Mouse (Mus musculus): ENCODE data around the gene Negr1. TPM values are rescaled to one million over a fixed set of nuclear protein-coding genes. Genes with fewer than 3 reads are reported as not detected.

The Negr1 gene
- polyA plus RNA-seq, 1 experiment from 2014 or later: 2.9 TPM

- no peaks in the 10 kb centered on the region for H3K36me3 ChIP-seq
- no peaks in the 10 kb centered on the region for H3K4me1 ChIP-seq (replicated peaks)
- ATAC-seq (ENCODE audit: insufficient number of reproducible peaks, insufficient read depth, low FRiP score, low TSS enrichment, low read depth): no peak
- no peak overlapping the region for H3K27ac ChIP-seq
- no peak overlapping the region for H3K9ac ChIP-seq (replicated peaks)
- H3K4me3 ChIP-seq (replicated peaks): no peak overlapping the region
- 86% methylated on average over 1 of the region's 1 CpGs for WGBS
- H3K4me2 ChIP-seq: no peak overlapping the region
- H3K9me3 ChIP-seq: no peaks in the 10 kb centered on the region
- no peaks in the 10 kb centered on the region for H3K27me3 ChIP-seq
Measured at GRCm38 (mm10) chr3:156576292-156576691, 14.7 kb downstream of the Negr1 start.

GRCm38 (mm10) chr3:156590612-156591011 lies 29.0 kb downstream of the Negr1 start:
- H3K4me3 ChIP-seq (replicated peaks): no peak overlapping the region
- no peaks in the 10 kb centered on the region for H3K27me3 ChIP-seq
- 88% methylated on average over 4 of the region's 4 CpGs for WGBS
- no peaks in the 10 kb centered on the region for H3K4me1 ChIP-seq (replicated peaks)
- no peaks in the 10 kb centered on the region for H3K36me3 ChIP-seq
- H3K27ac ChIP-seq: no peak overlapping the region
- H3K9me3 ChIP-seq: no peaks in the 10 kb centered on the region
- no peak overlapping the region for H3K9ac ChIP-seq (replicated peaks)
- H3K4me2 ChIP-seq: no peak overlapping the region
- no peak for ATAC-seq (ENCODE audit: insufficient number of reproducible peaks, insufficient read depth, low FRiP score, low TSS enrichment, low read depth)

- Histone ChIP-seq H3K27ac (no peak overlapping the region), H3K9ac (replicated peaks) (no peak overlapping the region), H3K4me1 (replicated peaks) (no peaks in the 10 kb centered on the region), H3K9me3 (no peaks in the 10 kb centered on the region), H3K4me3 (replicated peaks) (no peak overlapping the region), H3K36me3 (no peaks in the 10 kb centered on the region), H3K4me2 (no peak overlapping the region), H3K27me3 (no peaks in the 10 kb centered on the region)
- 90% methylated on average over 2 of the region's 2 CpGs for WGBS
- no peak for ATAC-seq (ENCODE audit: insufficient number of reproducible peaks, insufficient read depth, low FRiP score, low TSS enrichment, low read depth)
Measured at GRCm38 (mm10) chr3:156591125-156591524, 29.5 kb downstream of the Negr1 start.

GRCm38 (mm10) chr3:156606846-156607245 lies 45.3 kb downstream of the Negr1 start:
- Histone ChIP-seq H3K36me3 (no peaks in the 10 kb centered on the region), H3K4me1 (replicated peaks) (no peaks in the 10 kb centered on the region), H3K4me2 (no peak overlapping the region), H3K9me3 (no peaks in the 10 kb centered on the region), H3K27me3 (no peaks in the 10 kb centered on the region), H3K27ac (no peak overlapping the region), H3K9ac (replicated peaks) (no peak overlapping the region), H3K4me3 (replicated peaks) (no peak overlapping the region)
- 59% methylated on average over 3 of the region's 3 CpGs for WGBS
- ATAC-seq (ENCODE audit: insufficient number of reproducible peaks, insufficient read depth, low FRiP score, low TSS enrichment, low read depth): no peak

GRCm38 (mm10) chr3:156619921-156620320 lies 58.3 kb downstream of the Negr1 start:
- WGBS: 93% methylated on average over 2 of the region's 2 CpGs
- Histone ChIP-seq H3K27me3 (no peaks in the 10 kb centered on the region), H3K4me3 (replicated peaks) (no peak overlapping the region), H3K4me2 (no peak overlapping the region), H3K4me1 (replicated peaks) (no peaks in the 10 kb centered on the region), H3K9ac (replicated peaks) (no peak overlapping the region), H3K36me3 (no peaks in the 10 kb centered on the region), H3K9me3 (no peaks in the 10 kb centered on the region), H3K27ac (no peak overlapping the region)
- ATAC-seq (ENCODE audit: insufficient number of reproducible peaks, insufficient read depth, low FRiP score, low TSS enrichment, low read depth): no peak

- Histone ChIP-seq H3K27me3 (no peaks in the 10 kb centered on the region), H3K4me1 (replicated peaks) (peaks cover 8% of the 10 kb centered on the region; the same call in 1 of the 2 replicates), H3K27ac (no peak overlapping the region), H3K9me3 (no peaks in the 10 kb centered on the region), H3K4me2 (no peak overlapping the region), H3K9ac (replicated peaks) (no peak overlapping the region), H3K4me3 (replicated peaks) (no peak overlapping the region), H3K36me3 (no peaks in the 10 kb centered on the region)
- 73% methylated on average over 2 of the region's 2 CpGs for WGBS
- no peak for ATAC-seq (ENCODE audit: insufficient number of reproducible peaks, insufficient read depth, low FRiP score, low TSS enrichment, low read depth)
Measured at GRCm38 (mm10) chr3:156628594-156628993, 67.0 kb downstream of the Negr1 start.

- Histone ChIP-seq H3K9ac (replicated peaks) (no peak overlapping the region), H3K4me3 (replicated peaks) (no peak overlapping the region), H3K9me3 (no peaks in the 10 kb centered on the region), H3K27ac (no peak overlapping the region), H3K36me3 (no peaks in the 10 kb centered on the region), H3K4me1 (replicated peaks) (peaks cover 7% of the 10 kb centered on the region; the same call in 1 of the 2 replicates), H3K27me3 (no peaks in the 10 kb centered on the region), H3K4me2 (no peak overlapping the region)
- 54% methylated on average over 3 of the region's 3 CpGs for WGBS
- no peak for ATAC-seq (ENCODE audit: insufficient number of reproducible peaks, insufficient read depth, low FRiP score, low TSS enrichment, low read depth)
Measured at GRCm38 (mm10) chr3:156632942-156633341, 71.3 kb downstream of the Negr1 start.

GRCm38 (mm10) chr3:156639382-156639781 lies 77.8 kb downstream of the Negr1 start:
- H3K9me3 ChIP-seq: 0 out of 2 replicates have a peak, but pooled peaks cover 4% of the 10 kb centered on the region
- H3K9ac ChIP-seq (replicated peaks): no peak overlapping the region
- ATAC-seq (ENCODE audit: insufficient number of reproducible peaks, insufficient read depth, low FRiP score, low TSS enrichment, low read depth): no peak
- no peaks in the 10 kb centered on the region for H3K36me3 ChIP-seq
- 80% methylated on average over 3 of the region's 3 CpGs for WGBS
- H3K4me2 ChIP-seq: no peak overlapping the region
- H3K4me1 ChIP-seq (replicated peaks): peaks cover 5% of the 10 kb centered on the region
- H3K27ac ChIP-seq: no peak overlapping the region
- no peak overlapping the region for H3K4me3 ChIP-seq (replicated peaks)
- H3K27me3 ChIP-seq: no peaks in the 10 kb centered on the region

GRCm38 (mm10) chr3:156643710-156644363 lies 82.2 kb downstream of the Negr1 start:
- Histone ChIP-seq H3K9ac (replicated peaks) (no peak overlapping the region), H3K9me3 (0 out of 2 replicates have a peak, but pooled peaks cover 4% of the 10 kb centered on the region), H3K4me1 (replicated peaks) (peaks cover 5% of the 10 kb centered on the region), H3K36me3 (no peaks in the 10 kb centered on the region), H3K4me3 (replicated peaks) (no peak overlapping the region), H3K27me3 (no peaks in the 10 kb centered on the region), H3K4me2 (no peak overlapping the region), H3K27ac (no peak overlapping the region)
- ATAC-seq (ENCODE audit: insufficient number of reproducible peaks, insufficient read depth, low FRiP score, low TSS enrichment, low read depth): no peak
- 78% methylated on average over 3 of the region's 3 CpGs for WGBS

- no peaks in the 10 kb centered on the region for H3K9me3 ChIP-seq
- no peaks in the 10 kb centered on the region for H3K36me3 ChIP-seq
- no peak overlapping the region for H3K4me3 ChIP-seq (replicated peaks)
- no peak for ATAC-seq (ENCODE audit: insufficient number of reproducible peaks, insufficient read depth, low FRiP score, low TSS enrichment, low read depth)
- H3K27ac ChIP-seq: no peak overlapping the region
- H3K27me3 ChIP-seq: no peaks in the 10 kb centered on the region
- H3K4me2 ChIP-seq: no peak overlapping the region
- H3K9ac ChIP-seq (replicated peaks): no peak overlapping the region
- H3K4me1 ChIP-seq (replicated peaks): no peaks in the 10 kb centered on the region
- 86% methylated on average over 3 of the region's 3 CpGs for WGBS
Measured at GRCm38 (mm10) chr3:156648378-156648777, 86.8 kb downstream of the Negr1 start.

GRCm38 (mm10) chr3:156662553-156662952 lies 101.0 kb downstream of the Negr1 start:
- ATAC-seq (ENCODE audit: insufficient number of reproducible peaks, insufficient read depth, low FRiP score, low TSS enrichment, low read depth): no peak
- 93% methylated on average over 2 of the region's 2 CpGs for WGBS
- Histone ChIP-seq H3K4me2 (no peak overlapping the region), H3K9me3 (no peaks in the 10 kb centered on the region), H3K4me1 (replicated peaks) (no peaks in the 10 kb centered on the region), H3K9ac (replicated peaks) (no peak overlapping the region), H3K27me3 (no peaks in the 10 kb centered on the region), H3K36me3 (no peaks in the 10 kb centered on the region), H3K27ac (no peak overlapping the region), H3K4me3 (replicated peaks) (no peak overlapping the region)

GRCm38 (mm10) chr3:156672560-156672959 lies 111.0 kb downstream of the Negr1 start:
- H3K36me3 ChIP-seq: no peaks in the 10 kb centered on the region
- no peak overlapping the region for H3K27ac ChIP-seq
- H3K4me1 ChIP-seq (replicated peaks): no peaks in the 10 kb centered on the region
- H3K27me3 ChIP-seq: no peaks in the 10 kb centered on the region
- no peak overlapping the region for H3K9ac ChIP-seq (replicated peaks)
- no peak for ATAC-seq (ENCODE audit: insufficient number of reproducible peaks, insufficient read depth, low FRiP score, low TSS enrichment, low read depth)
- no peak overlapping the region for H3K4me3 ChIP-seq (replicated peaks)
- no peaks in the 10 kb centered on the region for H3K9me3 ChIP-seq
- H3K4me2 ChIP-seq: no peak overlapping the region
- 74% methylated on average over 3 of the region's 3 CpGs for WGBS
